Mouse (Mus musculus): Measurements from ENCODE around the gene Nup210. TPM values are rescaled to one million over a fixed set of nuclear protein-coding genes. Genes with fewer than 3 reads are reported as not detected.
"Not testable (repeated sequence)": the region's sequence is repeated elsewhere in the genome, so short reads cannot be mapped to it uniquely, and the experiment has no call there.

The Nup210 gene
- polyA plus RNA-seq, 2 experiments: 12.6 to 18.9 TPM

DNA sequence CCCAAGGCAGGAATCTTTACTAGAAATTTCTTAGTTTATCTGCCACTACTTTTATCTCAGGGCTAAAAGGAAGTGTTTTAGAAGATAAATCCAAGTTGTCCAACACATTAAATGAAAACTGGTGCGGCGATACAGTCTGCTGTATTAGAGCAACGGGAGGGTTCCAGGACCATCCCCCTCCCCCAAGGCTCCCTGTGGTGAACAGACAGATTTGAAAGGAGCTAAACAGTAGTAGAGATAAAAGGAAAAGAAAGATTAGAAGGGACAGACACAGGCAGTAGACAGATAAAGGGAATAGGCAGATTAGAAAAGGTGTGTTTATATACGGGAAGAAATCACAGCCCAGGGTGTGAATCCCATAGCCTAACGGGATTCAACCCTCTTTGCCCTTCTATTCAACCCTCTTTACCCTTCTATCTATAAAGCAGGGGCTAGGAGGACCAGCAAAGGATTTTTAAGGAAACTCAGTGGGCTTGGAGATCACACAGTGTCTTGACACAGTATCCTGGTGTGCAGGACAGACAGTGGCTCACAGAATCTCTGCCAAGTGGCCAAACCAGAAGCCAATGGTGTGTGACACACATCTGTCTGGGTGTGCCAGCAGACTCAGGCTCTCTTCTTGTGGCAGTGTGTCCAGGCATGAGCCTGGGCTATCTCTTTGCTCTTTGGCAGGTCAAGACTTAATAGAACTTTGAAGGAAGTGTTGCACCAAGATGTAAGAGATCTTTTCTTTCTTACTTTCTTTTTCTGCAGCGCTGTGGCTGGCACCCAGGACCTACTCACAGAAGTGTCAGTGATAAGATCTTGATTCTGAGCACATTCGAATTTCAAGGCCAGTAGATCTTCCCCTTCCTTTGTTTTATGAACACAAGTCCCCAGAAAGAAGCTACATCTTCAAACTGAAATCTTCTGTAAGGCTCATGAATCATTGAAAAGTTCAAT, 7.9 kb upstream of the Nup210 start:
- H3K4me3 ChIP-seq (replicated peaks; ENCODE audit: low read length): no peak overlapping the region
- TF ChIP-seq POLR2A (IDR thresholded peaks at IDR 0.05; ENCODE audit: borderline replicate concordance, extremely low read depth, insufficient read depth, insufficient read length): no peak
- H3K27me3 ChIP-seq (ENCODE audit: control insufficient read depth, insufficient read depth, low read length): no peaks in the 10 kb centered on the region
- WGBS: 53% methylated on average over 7 of the region's 7 CpGs
- H3K9ac ChIP-seq (ENCODE audit: low read depth, low read length, severe bottlenecking): no peak overlapping the region
- no peak for DNase-seq (ENCODE audit: low spot score)
- no peak overlapping the region for H3K27ac ChIP-seq (replicated peaks; ENCODE audit: low read depth, low read length)
- no peak overlapping the region for H3K4me2 ChIP-seq (replicated peaks; ENCODE audit: low read depth, low read length, severe bottlenecking)
- no peaks in the 10 kb centered on the region for H3K36me3 ChIP-seq (ENCODE audit: control insufficient read depth, insufficient read depth, low read length)
- H3K9me3 ChIP-seq (ENCODE audit: control insufficient read depth, low read length): no peaks in the 10 kb centered on the region
- H3K4me1 ChIP-seq (ENCODE audit: control insufficient read depth, insufficient read depth, low read length): no peaks in the 10 kb centered on the region
- no peak for ATAC-seq (ENCODE audit: low FRiP score, low read depth)

- DNase-seq (ENCODE audit: low spot score) (no peak), ATAC-seq (ENCODE audit: low FRiP score, low read depth) (no peak)
- Histone ChIP-seq H3K9ac (ENCODE audit: low read depth, low read length, severe bottlenecking) (no peak overlapping the region), H3K4me2 (replicated peaks; ENCODE audit: low read depth, low read length, severe bottlenecking) (no peak overlapping the region), H3K4me1 (ENCODE audit: control insufficient read depth, insufficient read depth, low read length) (no peaks in the 10 kb centered on the region), H3K9me3 (ENCODE audit: control insufficient read depth, low read length) (no peaks in the 10 kb centered on the region), H3K36me3 (ENCODE audit: control insufficient read depth, insufficient read depth, low read length) (no peaks in the 10 kb centered on the region), H3K27me3 (ENCODE audit: control insufficient read depth, insufficient read depth, low read length) (no peaks in the 10 kb centered on the region), H3K27ac (replicated peaks; ENCODE audit: low read depth, low read length) (no peak overlapping the region), H3K4me3 (replicated peaks; ENCODE audit: low read length) (no peak overlapping the region)
- 72% methylated on average over 3 of the region's 3 CpGs for WGBS
- no peak for TF ChIP-seq POLR2A (IDR thresholded peaks at IDR 0.05; ENCODE audit: borderline replicate concordance, extremely low read depth, insufficient read depth, insufficient read length)
Observed at GRCm38 (mm10) chr6:91123453-91123852, 6.8 kb upstream of the Nup210 start.

GRCm38 (mm10) chr6:91121089-91121488, 4.5 kb upstream of the Nup210 start:
- H3K4me1 ChIP-seq (ENCODE audit: control insufficient read depth, insufficient read depth, low read length); H3K9ac ChIP-seq (ENCODE audit: low read depth, low read length, severe bottlenecking); H3K27ac ChIP-seq (replicated peaks; ENCODE audit: low read depth, low read length); H3K27me3 ChIP-seq (ENCODE audit: control insufficient read depth, insufficient read depth, low read length); DNase-seq (ENCODE audit: low spot score); ATAC-seq (ENCODE audit: low FRiP score, low read depth); H3K9me3 ChIP-seq (ENCODE audit: control insufficient read depth, low read length); H3K4me3 ChIP-seq (replicated peaks; ENCODE audit: low read length); H3K4me2 ChIP-seq (replicated peaks; ENCODE audit: low read depth, low read length, severe bottlenecking); H3K36me3 ChIP-seq (ENCODE audit: control insufficient read depth, insufficient read depth, low read length): not testable (repeated sequence)
- 92% methylated on average over 5 of the region's 7 CpGs for WGBS

GRCm38 (mm10) chr6:91120206-91120605, 3.6 kb upstream of the Nup210 start:
- no peak for TF ChIP-seq POLR2A (IDR thresholded peaks at IDR 0.05; ENCODE audit: borderline replicate concordance, extremely low read depth, insufficient read depth, insufficient read length)

DNA sequence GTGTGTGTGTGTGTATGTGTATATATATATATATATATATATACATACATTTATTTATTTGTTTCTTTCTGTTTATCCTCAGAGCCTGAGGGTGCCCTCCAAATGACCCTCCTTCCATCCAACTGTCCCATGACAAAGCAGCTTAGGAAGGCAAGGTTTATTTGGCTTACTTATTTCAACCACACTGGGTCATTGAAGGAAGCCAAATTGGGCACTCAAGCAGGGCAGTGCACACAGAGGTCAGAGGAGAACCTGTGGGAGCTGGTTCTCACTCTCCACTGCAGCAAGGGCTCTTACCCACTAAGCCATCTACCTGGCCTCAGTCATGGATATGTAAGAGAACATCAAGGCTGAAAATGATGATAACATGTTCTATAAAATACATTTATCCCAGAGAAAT, 1.9 kb upstream of the Nup210 start:
- Histone ChIP-seq H3K9ac (ENCODE audit: low read depth, low read length, severe bottlenecking) (no peak overlapping the region), H3K27me3 (ENCODE audit: control insufficient read depth, insufficient read depth, low read length) (no peaks in the 10 kb centered on the region; the same call in none of the 2 replicates), H3K4me1 (ENCODE audit: control insufficient read depth, insufficient read depth, low read length) (peaks cover 3% of the 10 kb centered on the region; the same call in 1 of the 2 replicates), H3K27ac (replicated peaks; ENCODE audit: low read depth, low read length) (no peak overlapping the region), H3K4me2 (replicated peaks; ENCODE audit: low read depth, low read length, severe bottlenecking) (no peak overlapping the region), H3K36me3 (ENCODE audit: control insufficient read depth, insufficient read depth, low read length) (no peaks in the 10 kb centered on the region), H3K4me3 (replicated peaks; ENCODE audit: low read length) (no peak overlapping the region), H3K9me3 (ENCODE audit: control insufficient read depth, low read length) (no peaks in the 10 kb centered on the region)
- ATAC-seq (ENCODE audit: low FRiP score, low read depth) (no peak), DNase-seq (ENCODE audit: low spot score) (no peak)
- TF ChIP-seq POLR2A (IDR thresholded peaks at IDR 0.05; ENCODE audit: borderline replicate concordance, extremely low read depth, insufficient read depth, insufficient read length): no peak

More at GRCm38 (mm10) chr6:91120206-91120605, 3.6 kb upstream of the Nup210 start:
- 79% methylated on average over 2 of the region's 2 CpGs for WGBS
- no peak overlapping the region for H3K4me3 ChIP-seq (replicated peaks; ENCODE audit: low read length)
- ATAC-seq (ENCODE audit: low FRiP score, low read depth) (no peak), DNase-seq (ENCODE audit: low spot score) (no peak)
- H3K9ac ChIP-seq (ENCODE audit: low read depth, low read length, severe bottlenecking): no peak overlapping the region
- H3K36me3 ChIP-seq (ENCODE audit: control insufficient read depth, insufficient read depth, low read length): no peaks in the 10 kb centered on the region
- no peak overlapping the region for H3K27ac ChIP-seq (replicated peaks; ENCODE audit: low read depth, low read length)
- no peaks in the 10 kb centered on the region for H3K9me3 ChIP-seq (ENCODE audit: control insufficient read depth, low read length)
- H3K27me3 ChIP-seq (ENCODE audit: control insufficient read depth, insufficient read depth, low read length): no peaks in the 10 kb centered on the region; the same call in none of the 2 replicates
- H3K4me1 ChIP-seq (ENCODE audit: control insufficient read depth, insufficient read depth, low read length): peaks cover 3% of the 10 kb centered on the region; the same call in 1 of the 2 replicates
- no peak overlapping the region for H3K4me2 ChIP-seq (replicated peaks; ENCODE audit: low read depth, low read length, severe bottlenecking)

Data from limb, embryonic 14.5 days (tissue).